Mouse (Mus musculus) midbrain, embryonic 11.5 days (tissue): Measurements from ENCODE around the gene Mki67. TPM values are rescaled to one million over a fixed set of nuclear protein-coding genes. Genes with fewer than 3 reads are reported as not detected.
A peak's percentile ranks its signal among the peaks of the same experiment; 100 is the strongest.

Source experiments
- ATAC-seq: fragments of 200-750 bp; cut with Nextera tagmentation; 2 replicates; pipeline ENCODE4 v1.8.0; 2017; ENCODE audit warnings: moderate TSS enrichment, moderate library complexity; ENCODE audit not compliant: low FRiP score
- DNase-seq: peaks from one replicate; pipeline ENCODE4 v3.0.0; 2015; ENCODE audit warnings: low spot score; ENCODE audit errors: missing footprints
- H3K27ac ChIP-seq: fragments of 300-500 bp; sonication (generic); 2 replicates; pipeline ENCODE4 v1.5.1; 2014; ENCODE audit warnings: low read depth, low read length
- H3K27me3 ChIP-seq: fragments of 300-500 bp; sonication (generic); 2 replicates; pipeline ENCODE4 v1.6.1; 2014; ENCODE audit warnings: mild to moderate bottlenecking, low read length, moderate library complexity, mixed read lengths; ENCODE audit not compliant: control insufficient read depth, insufficient read depth
- H3K36me3 ChIP-seq: fragments of 300-500 bp; sonication (generic); 2 replicates; pipeline ENCODE4 v1.6.1; 2014; ENCODE audit warnings: mild to moderate bottlenecking, low read length, moderate library complexity, mixed read lengths; ENCODE audit not compliant: control insufficient read depth, insufficient read depth
- H3K4me1 ChIP-seq: fragments of 300-500 bp; sonication (generic); 2 replicates; pipeline ENCODE4 v1.6.1; 2014; ENCODE audit warnings: low read length; ENCODE audit not compliant: control insufficient read depth, insufficient read depth
- H3K4me2 ChIP-seq: fragments of 300-500 bp; sonication (generic); 2 replicates; pipeline ENCODE4 v1.6.1; 2014; ENCODE audit warnings: mild to moderate bottlenecking, moderate library complexity
- H3K4me3 ChIP-seq: fragments of 300-500 bp; sonication (generic); 2 replicates; pipeline ENCODE4 v1.5.1; 2014; ENCODE audit warnings: low read depth, low read length
- H3K9ac ChIP-seq: fragments of 300-500 bp; sonication (generic); 2 replicates; pipeline ENCODE4 v1.6.1; 2014; ENCODE audit warnings: low read length
- H3K9me3 ChIP-seq: fragments of 300-500 bp; sonication (generic); 2 replicates; pipeline ENCODE4 v1.6.1; 2016; ENCODE audit warnings: low read length; ENCODE audit not compliant: control insufficient read depth
- WGBS: fragments of 180-500 bp; shearing (Covaris S2); extraction: QIAGEN DNeasy Blood & Tissue Kit; methylation state at CpG from one replicate; pipeline ENCODE4 v1.1.7; 2014; 5-methylcytosine and 5-hydroxymethylcytosine counted together
- polyA plus RNA-seq: library from polyadenylated mRNA; unstranded; fragments of >200 nt; fragmentation: Nextera tagmentation; extraction: Ambion mirVana; gene quantifications from 2 replicates; pipeline ENCODE4 v1.2.1, GENCODE M21; 2014

Mki67 gene
- polyA plus RNA-seq, 1 experiment from 2014 or later: 62.2 TPM

- 72% methylated on average over 2 of the region's 2 CpGs for WGBS
- no peaks in the 10 kb centered on the region for H3K4me1 ChIP-seq
- no peaks in the 10 kb centered on the region for H3K9me3 ChIP-seq
- H3K4me3 ChIP-seq: no peak overlapping the region
- no peak overlapping the region for H3K4me2 ChIP-seq
- H3K9ac ChIP-seq: no peak overlapping the region
- DNase-seq (peak; percentile 66), ATAC-seq (no peak)
- H3K27me3 ChIP-seq: no peaks in the 10 kb centered on the region
- H3K27ac ChIP-seq: no peak overlapping the region
- no peaks in the 10 kb centered on the region for H3K36me3 ChIP-seq
Measured at GRCm38 (mm10) chr7:135745091-135745490, 28.9 kb upstream of the Mki67 start.

- ATAC-seq (no peak), DNase-seq (peak; percentile 44)
- Histone ChIP-seq H3K27me3 (no peaks in the 10 kb centered on the region), H3K36me3 (no peaks in the 10 kb centered on the region), H3K4me2 (no peak overlapping the region), H3K27ac (no peak overlapping the region), H3K9me3 (no peaks in the 10 kb centered on the region), H3K4me3 (no peak overlapping the region), H3K9ac (no peak overlapping the region), H3K4me1 (no peaks in the 10 kb centered on the region)
- 73% methylated on average over 3 of the region's 3 CpGs for WGBS
Measured at GRCm38 (mm10) chr7:135740453-135740852, 24.3 kb upstream of the Mki67 start.

GRCm38 (mm10) chr7:135736581-135736886 is 20.4 kb upstream of the Mki67 start:
- peak; percentile 63 for ATAC-seq
- no peak overlapping the region for H3K4me2 ChIP-seq
- WGBS: 45% methylated on average over 3 of the region's 3 CpGs
- no peak overlapping the region for H3K9ac ChIP-seq
- no peak overlapping the region for H3K27ac ChIP-seq
- no peak overlapping the region for H3K4me3 ChIP-seq
- H3K4me1 ChIP-seq: no peaks in the 10 kb centered on the region
- DNase-seq: no peak
- no peaks in the 10 kb centered on the region for H3K9me3 ChIP-seq
- no peaks in the 10 kb centered on the region for H3K36me3 ChIP-seq
- H3K27me3 ChIP-seq: no peaks in the 10 kb centered on the region

GRCm38 (mm10) chr7:135735691-135736580 is 19.8 kb upstream of the Mki67 start:
- ATAC-seq: peak; percentile 95
- Histone ChIP-seq H3K4me2 (peak overlapping the region; percentile 35), H3K9ac (no peak overlapping the region), H3K4me3 (no peak overlapping the region), H3K27me3 (no peaks in the 10 kb centered on the region), H3K27ac (no peak overlapping the region), H3K9me3 (no peaks in the 10 kb centered on the region), H3K4me1 (no peaks in the 10 kb centered on the region), H3K36me3 (no peaks in the 10 kb centered on the region)
- 16% methylated on average over 31 of the region's 31 CpGs for WGBS
- peak; percentile 98 for DNase-seq

- no peaks in the 10 kb centered on the region for H3K36me3 ChIP-seq
- WGBS: 87% methylated on average over 9 of the region's 9 CpGs
- no peaks in the 10 kb centered on the region for H3K9me3 ChIP-seq
- DNase-seq: no peak
- peak; percentile 9; the same call in 1 of the 2 replicates for ATAC-seq
- no peak overlapping the region for H3K4me3 ChIP-seq
- no peaks in the 10 kb centered on the region for H3K27me3 ChIP-seq
- no peak overlapping the region for H3K27ac ChIP-seq
- no peak overlapping the region for H3K4me2 ChIP-seq
- no peaks in the 10 kb centered on the region for H3K4me1 ChIP-seq
- no peak overlapping the region for H3K9ac ChIP-seq
Measured at GRCm38 (mm10) chr7:135734911-135735646, 18.9 kb upstream of the Mki67 start.

GRCm38 (mm10) chr7:135734379-135734778 is 18.2 kb upstream of the Mki67 start:
- Histone ChIP-seq H3K27me3 (no peaks in the 10 kb centered on the region), H3K27ac (no peak overlapping the region), H3K9me3 (no peaks in the 10 kb centered on the region), H3K4me2 (no peak overlapping the region), H3K4me1 (no peaks in the 10 kb centered on the region), H3K4me3 (no peak overlapping the region), H3K9ac (no peak overlapping the region), H3K36me3 (no peaks in the 10 kb centered on the region)
- DNase-seq (peak; percentile 73), ATAC-seq (no peak)
- 85% methylated on average over 5 of the region's 5 CpGs for WGBS

GRCm38 (mm10) chr7:135728038-135728437 is 11.9 kb upstream of the Mki67 start:
- H3K9ac ChIP-seq: no peak overlapping the region
- ATAC-seq: no peak
- H3K36me3 ChIP-seq: no peaks in the 10 kb centered on the region
- H3K4me3 ChIP-seq: no peak overlapping the region
- DNase-seq: no peak
- no peaks in the 10 kb centered on the region for H3K4me1 ChIP-seq
- WGBS: 93% methylated on average over 12 of the region's 12 CpGs
- no peaks in the 10 kb centered on the region for H3K9me3 ChIP-seq
- no peak overlapping the region for H3K4me2 ChIP-seq
- H3K27me3 ChIP-seq: no peaks in the 10 kb centered on the region
- H3K27ac ChIP-seq: no peak overlapping the region

- Histone ChIP-seq H3K4me2 (no peak overlapping the region), H3K27me3 (no peaks in the 10 kb centered on the region), H3K9ac (no peak overlapping the region), H3K36me3 (no peaks in the 10 kb centered on the region), H3K4me3 (no peak overlapping the region), H3K4me1 (no peaks in the 10 kb centered on the region), H3K27ac (no peak overlapping the region), H3K9me3 (no peaks in the 10 kb centered on the region)
- no peak for DNase-seq
- 71% methylated on average over 1 of the region's 1 CpGs for WGBS
- ATAC-seq: no peak
Measured at GRCm38 (mm10) chr7:135726707-135727106, 10.5 kb upstream of the Mki67 start.

- ATAC-seq: no peak
Measured at GRCm38 (mm10) chr7:135723672-135724341, 7.6 kb upstream of the Mki67 start.

More at GRCm38 (mm10) chr7:135723672-135724341, 7.6 kb upstream of the Mki67 start:
- WGBS: 77% methylated on average over 6 of the region's 6 CpGs
- H3K9ac ChIP-seq: no peak overlapping the region
- H3K4me2 ChIP-seq: no peak overlapping the region
- no peaks in the 10 kb centered on the region for H3K27me3 ChIP-seq
- H3K36me3 ChIP-seq: no peaks in the 10 kb centered on the region
- H3K27ac ChIP-seq: no peak overlapping the region
- no peaks in the 10 kb centered on the region for H3K4me1 ChIP-seq
- H3K9me3 ChIP-seq: no peaks in the 10 kb centered on the region
- DNase-seq: peak; percentile 28
- H3K4me3 ChIP-seq: no peak overlapping the region
